In the genomic region with DNA sequence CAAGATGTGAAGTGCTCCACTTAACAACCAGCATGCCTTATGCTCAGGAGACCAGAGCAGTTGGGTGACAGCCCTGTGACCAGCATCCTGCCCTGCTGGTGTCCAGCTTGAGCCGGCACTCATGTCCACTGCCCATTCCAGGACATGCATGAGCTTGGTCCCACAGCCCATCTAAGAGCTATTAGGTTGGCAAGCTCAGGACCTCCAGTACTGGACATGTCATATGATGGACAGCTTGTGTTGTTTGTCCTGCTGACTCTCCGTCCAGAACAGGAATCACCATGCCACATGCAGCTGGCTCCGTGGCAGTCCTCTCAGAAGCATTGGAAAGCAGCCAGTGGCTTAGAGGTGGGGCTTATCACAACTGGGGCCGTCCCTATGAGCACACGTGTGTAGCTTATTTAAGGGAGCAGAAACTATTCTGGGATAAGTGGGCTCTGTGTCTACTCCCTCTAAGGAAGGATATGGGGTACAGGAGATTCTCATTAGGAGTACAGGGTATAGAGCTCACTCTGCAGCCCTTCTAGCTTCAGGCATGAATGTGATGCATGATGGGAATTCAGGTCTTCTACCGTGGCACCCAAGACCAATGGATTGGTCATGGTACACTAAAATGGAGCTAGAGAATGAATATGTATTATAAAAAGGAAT, we compare ENCODE assay signal across 16 mouse cellular contexts.
DNase-seq lines count a peak whose midpoint lies in the region; ATAC-seq and TF ChIP-seq lines count a peak whose summit lies in the region.
"Had no signal": no experiment of that assay in that cellular context is flagged by ENCODE, and none has a peak within 500 bp of the region (broad histone marks: within the 10 kb centered on the region; RNA-seq: fewer than 3 reads in every experiment).

No protein-coding gene starts in this region.

- no peak overlapping the region for H3K4me2 ChIP-seq in limb, embryonic 14.5 days (replicated peaks; ENCODE audit: low read depth, low read length, severe bottlenecking)
- no peak overlapping the region for H3K4me2 ChIP-seq in embryonic facial prominence, embryonic 13.5 days
- H3K4me2 ChIP-seq in midbrain, embryonic 14.5 days (ENCODE audit: low read length): no peak overlapping the region
- H3K4me2 ChIP-seq: hindbrain, embryonic 15.5 days; lung, embryonic 15.5 days had no signal

- no peak overlapping the region for H3K27ac ChIP-seq in limb, embryonic 14.5 days (replicated peaks; ENCODE audit: low read depth, low read length)
- no peak overlapping the region for H3K27ac ChIP-seq in limb, embryonic 10.5 days
- H3K27ac ChIP-seq in embryonic facial prominence, embryonic 13.5 days: peak overlapping the region; percentile 72
- H3K27ac ChIP-seq in midbrain, embryonic 14.5 days (replicated peaks; ENCODE audit: low read depth, low read length): no peak overlapping the region
- H3K27ac ChIP-seq: hindbrain, embryonic 15.5 days; lung, embryonic 15.5 days had no signal

- 55% methylated on average over 6 of the region's 6 CpGs for WGBS in limb, embryonic 14.5 days
- WGBS in limb, embryonic 10.5 days: 89% methylated on average over 6 of the region's 6 CpGs
- 38% methylated on average over 6 of the region's 6 CpGs for WGBS in embryonic facial prominence, embryonic 13.5 days
- 36% methylated on average over 6 of the region's 6 CpGs for WGBS in midbrain, embryonic 14.5 days

- no peak overlapping the region for H3K4me3 ChIP-seq in limb, embryonic 14.5 days (replicated peaks; ENCODE audit: low read length)
- H3K4me3 ChIP-seq in limb, embryonic 10.5 days: no peak overlapping the region
- no peak overlapping the region for H3K4me3 ChIP-seq in embryonic facial prominence, embryonic 13.5 days
- no peak overlapping the region for H3K4me3 ChIP-seq in midbrain, embryonic 14.5 days (replicated peaks; ENCODE audit: low read depth, low read length)
- H3K4me3 ChIP-seq: erythroblast, embryonic 14.5 days; hindbrain, embryonic 15.5 days; lung, embryonic 15.5 days had no signal

- no peaks in the 10 kb centered on the region for H3K4me1 ChIP-seq in limb, embryonic 14.5 days (ENCODE audit: control insufficient read depth, insufficient read depth, low read length)
- H3K4me1 ChIP-seq in limb, embryonic 10.5 days: peaks cover 3% of the 10 kb centered on the region; the same call in 1 of the 2 replicates
- peaks cover 27% of the 10 kb centered on the region for H3K4me1 ChIP-seq in embryonic facial prominence, embryonic 13.5 days
- peaks cover 19% of the 10 kb centered on the region for H3K4me1 ChIP-seq in midbrain, embryonic 14.5 days (ENCODE audit: control insufficient read depth, insufficient read depth, low read length)
- H3K4me1 ChIP-seq: lung, embryonic 15.5 days had no signal

- TF ChIP-seq POLR2A in limb, embryonic 14.5 days (IDR thresholded peaks at IDR 0.05; ENCODE audit: borderline replicate concordance, extremely low read depth, insufficient read depth, insufficient read length): no peak

- no peaks in the 10 kb centered on the region for H3K9me3 ChIP-seq in limb, embryonic 14.5 days (ENCODE audit: control insufficient read depth, low read length)
- H3K9me3 ChIP-seq in limb, embryonic 10.5 days (replicated peaks): no peaks in the 10 kb centered on the region
- H3K9me3 ChIP-seq in embryonic facial prominence, embryonic 13.5 days: no peaks in the 10 kb centered on the region
- no peaks in the 10 kb centered on the region for H3K9me3 ChIP-seq in midbrain, embryonic 14.5 days (ENCODE audit: control insufficient read depth, low read length)
- H3K9me3 ChIP-seq: hindbrain, embryonic 15.5 days; lung, embryonic 15.5 days had no signal

- peak; percentile 34; the same call in 1 of the 2 replicates for ATAC-seq in limb, embryonic 14.5 days (ENCODE audit: low FRiP score, low read depth)
- peak; percentile 78 for ATAC-seq in embryonic facial prominence, embryonic 13.5 days (ENCODE audit: insufficient number of reproducible peaks, insufficient read depth, low FRiP score, low TSS enrichment, low read depth)
- ATAC-seq in midbrain, embryonic 14.5 days (ENCODE audit: low FRiP score, low TSS enrichment): peak; percentile 74; the same call in 1 of the 2 replicates

- peak; percentile 13 to 37 for DNase-seq in heart, adult 18-20 months
- DNase-seq in heart, adult 11 months: no peak
- peak; percentile 30 for DNase-seq in limb, embryonic 14.5 days (ENCODE audit: low spot score)
- DNase-seq in limb, embryonic 10.5 days (ENCODE audit: low spot score): no peak
- DNase-seq in midbrain, embryonic 14.5 days: peak; percentile 67
- DNase-seq in MN1 (ENCODE audit: low spot score): no peak
- no peak for DNase-seq in kidney, adult 9 months
- DNase-seq: adrenal gland, postnatal 36 days; gastrocnemius, postnatal 25 days; kidney, adult 8-10 months; liver; right cerebral cortex, postnatal 14 days had no signal

- no peaks in the 10 kb centered on the region for H3K27me3 ChIP-seq in limb, embryonic 14.5 days (ENCODE audit: control insufficient read depth, insufficient read depth, low read length)
- peaks cover 8% of the 10 kb centered on the region; the same call in 1 of the 2 replicates for H3K27me3 ChIP-seq in limb, embryonic 10.5 days (ENCODE audit: low read depth, poor library complexity, severe bottlenecking)
- no peaks in the 10 kb centered on the region for H3K27me3 ChIP-seq in embryonic facial prominence, embryonic 13.5 days
- H3K27me3 ChIP-seq in midbrain, embryonic 14.5 days (ENCODE audit: control insufficient read depth, insufficient read depth, low read length): no peaks in the 10 kb centered on the region
- H3K27me3 ChIP-seq: hindbrain, embryonic 15.5 days; lung, embryonic 15.5 days had no signal

- no peaks in the 10 kb centered on the region for H3K36me3 ChIP-seq in limb, embryonic 14.5 days (ENCODE audit: control insufficient read depth, insufficient read depth, low read length)
- H3K36me3 ChIP-seq in limb, embryonic 10.5 days: no peaks in the 10 kb centered on the region
- no peaks in the 10 kb centered on the region for H3K36me3 ChIP-seq in embryonic facial prominence, embryonic 13.5 days
- H3K36me3 ChIP-seq in midbrain, embryonic 14.5 days (ENCODE audit: control insufficient read depth, insufficient read depth, low read length): no peaks in the 10 kb centered on the region
- H3K36me3 ChIP-seq: hindbrain, embryonic 15.5 days; lung, embryonic 15.5 days had no signal

- no peak overlapping the region for H3K9ac ChIP-seq in limb, embryonic 14.5 days (ENCODE audit: low read depth, low read length, severe bottlenecking)
- H3K9ac ChIP-seq in embryonic facial prominence, embryonic 13.5 days: no peak overlapping the region
- H3K9ac ChIP-seq in midbrain, embryonic 14.5 days (replicated peaks; ENCODE audit: low read length): no peak overlapping the region
- H3K9ac ChIP-seq: hindbrain, embryonic 15.5 days; lung, embryonic 15.5 days had no signal

Comparison
In these comparisons a context has a peak if more than half of its experiments do, and no peak if none do; other contexts are left out.
1. DNase-seq: peak in heart, adult 18-20 months (2 of 2), limb, embryonic 14.5 days (single experiment) and midbrain, embryonic 14.5 days (single experiment); none in heart, adult 11 months (single experiment), limb, embryonic 10.5 days (single experiment), MN1 (single experiment) and kidney, adult 9 months (single experiment).
2. Peak in every context shown above with its lines, with median percentiles within 50 percentile points of each other: ATAC-seq.